Mouse (Mus musculus): ENCODE measurements around the gene Tmem246. TPM values are rescaled to one million over a fixed set of nuclear protein-coding genes. Genes with fewer than 3 reads are reported as not detected.

The Tmem246 gene
- total RNA-seq, 2 experiments from 2014 or later, result 2.1 to 3.0 TPM

DNA sequence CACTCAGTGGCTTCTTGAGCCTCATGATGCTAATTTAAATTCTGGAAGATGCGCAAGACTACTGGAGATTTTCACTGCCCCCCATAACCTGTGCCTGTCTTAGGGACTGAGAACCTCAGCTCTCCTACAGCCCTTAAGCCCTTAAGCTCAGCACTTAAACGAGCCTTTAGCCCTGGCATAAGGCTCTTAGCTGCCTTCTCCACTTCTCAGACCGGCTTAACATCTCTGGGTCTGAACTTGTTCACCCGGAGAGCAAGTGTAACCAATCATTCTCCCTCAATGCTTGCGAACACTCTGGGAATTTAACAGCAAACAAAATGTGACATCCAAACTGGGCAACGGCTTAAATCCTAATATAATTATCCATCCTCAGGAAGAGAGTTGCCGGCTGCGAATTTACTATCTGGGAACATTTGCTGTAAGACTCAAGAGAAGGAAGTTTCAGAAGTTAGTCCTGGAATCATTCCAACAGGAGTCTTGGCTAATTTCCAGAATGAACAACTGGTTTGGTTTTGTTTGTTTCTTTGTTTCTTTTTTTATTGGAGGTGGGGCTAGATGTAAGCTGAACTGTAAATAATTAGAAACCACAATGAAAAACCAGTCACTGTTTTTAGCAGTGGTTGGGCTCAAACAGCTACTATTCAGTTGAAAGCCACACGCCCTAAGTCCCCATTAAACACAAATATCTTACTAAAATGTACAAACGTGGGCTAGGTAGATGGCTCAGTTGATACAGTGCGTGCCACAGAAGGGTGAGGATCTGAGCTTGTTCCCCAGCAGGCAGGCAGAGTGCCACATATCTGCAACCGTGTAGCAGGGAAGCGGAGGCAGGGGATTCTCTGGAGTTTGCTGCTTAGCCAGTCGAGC is 13.5 kb downstream of the Tmem246 start:
- ATAC-seq (replicated peaks; ENCODE audit: low FRiP score, low TSS enrichment, poor library complexity, severe bottlenecking), result no peak

DNA sequence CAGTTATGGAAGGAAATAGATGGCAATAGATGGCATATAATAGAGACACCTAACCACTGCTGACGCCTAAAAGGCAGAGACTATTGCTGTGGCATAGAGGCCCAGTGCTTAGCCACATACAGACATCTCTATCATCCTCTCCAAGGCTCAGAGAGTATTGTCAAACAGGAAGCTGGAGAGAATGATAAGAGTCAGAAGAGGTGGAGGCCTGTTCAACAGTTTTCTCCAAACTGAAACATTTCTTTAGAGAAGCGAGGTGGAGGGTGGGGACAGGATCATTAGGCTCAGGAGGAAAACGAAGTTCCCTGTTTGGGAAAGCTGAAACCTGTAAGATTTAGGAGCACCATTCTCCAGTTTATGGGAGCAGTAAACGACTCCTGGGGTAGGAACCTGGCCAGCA is 16.4 kb downstream of the Tmem246 start:
- peak; percentile 96 for ATAC-seq (replicated peaks; ENCODE audit: low FRiP score, low TSS enrichment, poor library complexity, severe bottlenecking)

DNA sequence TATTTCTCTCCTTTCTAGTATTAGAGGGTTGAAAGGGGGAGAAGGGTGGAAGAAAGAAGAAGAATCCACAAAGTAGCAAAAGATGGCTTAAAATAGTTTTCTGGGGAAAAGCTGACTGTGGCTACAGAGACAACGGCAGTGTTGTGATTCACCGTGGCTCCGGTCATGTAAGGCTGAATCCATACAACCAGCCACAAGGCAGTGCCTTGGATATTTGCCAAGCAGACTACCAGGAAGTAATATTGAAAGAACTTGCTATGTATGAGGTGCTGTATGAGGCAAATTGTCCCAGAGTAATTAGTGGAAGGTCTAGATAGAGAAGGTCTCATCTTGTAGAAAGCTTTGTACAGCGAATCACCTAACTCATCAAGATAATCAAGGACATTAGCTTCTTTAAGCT is 25.5 kb downstream of the Tmem246 start:
- no peak for ATAC-seq (replicated peaks; ENCODE audit: low FRiP score, low TSS enrichment, poor library complexity, severe bottlenecking)

DNA sequence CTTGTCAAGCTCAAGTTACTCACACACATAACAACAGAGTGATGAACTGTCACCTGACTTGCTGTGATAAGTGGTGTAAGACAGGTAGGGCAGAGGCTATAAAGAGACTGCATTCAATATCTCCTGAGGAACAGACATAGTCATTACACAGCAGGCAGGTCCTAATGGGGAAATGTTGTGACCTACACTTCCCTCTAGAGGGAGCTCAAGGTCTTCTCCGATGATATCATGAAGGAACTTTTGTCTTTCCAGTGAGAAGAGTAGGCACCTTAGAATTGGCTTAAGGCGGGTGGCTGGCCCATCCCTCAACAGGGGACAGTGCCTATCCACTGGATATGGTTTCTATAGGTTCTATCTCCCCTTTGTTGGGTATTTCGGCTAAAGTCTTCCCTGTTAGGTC is 30.1 kb downstream of the Tmem246 start:
- ATAC-seq (replicated peaks; ENCODE audit: low FRiP score, low TSS enrichment, poor library complexity, severe bottlenecking), result peak; percentile 100

DNA sequence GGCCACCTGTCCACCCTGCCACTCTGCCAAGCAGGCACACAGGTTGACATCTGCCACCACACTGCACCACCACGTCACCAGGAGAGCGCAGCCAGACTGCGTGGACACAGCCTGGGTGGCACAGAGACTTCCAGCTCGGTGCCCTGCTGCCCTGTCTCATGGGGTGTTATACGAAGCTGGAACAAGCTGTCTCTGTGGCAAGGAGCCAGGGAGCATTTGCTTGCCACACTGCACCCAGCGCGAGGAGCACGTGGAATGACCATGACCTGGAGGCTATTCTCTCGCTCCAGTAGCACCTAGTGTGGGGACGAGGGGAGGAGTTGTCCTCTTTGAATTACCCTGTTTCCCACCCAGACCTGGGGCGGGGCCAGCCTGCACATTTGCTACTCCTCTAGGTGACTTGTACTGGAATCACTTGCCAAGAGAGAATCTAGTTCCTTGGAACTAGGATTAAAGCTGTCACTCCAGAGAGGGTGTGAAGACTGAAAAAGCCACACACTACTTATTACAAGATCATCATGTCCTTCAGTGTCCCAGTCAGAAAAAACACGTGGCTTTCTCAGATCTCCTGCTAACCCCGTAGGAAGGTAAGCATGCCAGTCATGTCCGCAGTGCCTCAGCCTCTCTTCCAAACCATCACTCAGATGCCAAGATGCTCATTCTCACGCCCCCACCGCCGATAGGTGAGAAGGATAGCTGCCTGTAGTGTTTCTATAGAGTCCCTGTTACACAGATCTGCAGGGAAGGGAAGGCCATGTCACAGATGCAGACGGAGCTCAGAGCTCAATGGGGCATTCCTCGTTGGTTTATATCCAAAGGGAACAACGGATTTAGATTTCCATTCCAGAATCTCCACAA is 37.5 kb downstream of the Tmem246 start:
- no peak for ATAC-seq (replicated peaks; ENCODE audit: low FRiP score, low TSS enrichment, poor library complexity, severe bottlenecking)

DNA sequence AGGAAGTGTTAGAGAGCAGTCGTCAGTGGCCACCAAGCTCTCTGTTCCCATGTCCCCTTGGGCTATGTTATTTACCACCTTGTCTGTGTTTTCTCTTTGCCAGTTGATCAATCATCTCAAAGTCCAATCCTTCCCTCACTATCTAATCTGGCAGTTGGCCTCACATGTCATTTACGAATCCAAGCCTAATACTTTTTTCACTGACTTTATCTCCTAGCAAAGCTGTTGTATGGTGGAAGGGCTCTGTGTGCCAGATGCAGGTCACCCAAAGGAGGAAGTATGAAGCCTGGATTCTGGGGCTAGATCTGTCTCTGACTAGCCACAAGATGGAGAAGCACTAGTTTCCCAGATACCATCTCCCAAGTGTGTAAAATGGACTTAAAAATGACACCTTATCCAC is 39.5 kb downstream of the Tmem246 start:
- no peak for ATAC-seq (replicated peaks; ENCODE audit: low FRiP score, low TSS enrichment, poor library complexity, severe bottlenecking)

DNA sequence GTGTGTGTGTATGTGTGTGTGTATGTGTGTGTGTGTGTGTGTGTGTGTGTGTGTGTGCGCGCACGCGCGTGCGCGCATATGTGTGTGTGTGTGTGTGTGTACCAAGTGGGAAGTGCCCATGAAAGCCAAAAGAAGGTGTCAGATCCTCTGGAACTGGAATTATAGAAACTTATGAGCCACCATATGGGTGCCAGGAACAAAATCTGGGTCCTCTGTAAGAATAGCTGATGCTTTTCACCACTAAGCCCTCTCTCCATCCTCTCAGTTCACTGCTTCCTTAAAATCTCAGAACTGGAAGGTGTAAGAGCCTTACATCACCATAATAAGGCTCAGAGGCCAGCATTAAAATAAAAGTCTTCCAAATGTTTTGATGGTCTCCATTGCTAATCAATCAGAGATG is 40.3 kb downstream of the Tmem246 start:
- no peak for ATAC-seq (replicated peaks; ENCODE audit: low FRiP score, low TSS enrichment, poor library complexity, severe bottlenecking)

DNA sequence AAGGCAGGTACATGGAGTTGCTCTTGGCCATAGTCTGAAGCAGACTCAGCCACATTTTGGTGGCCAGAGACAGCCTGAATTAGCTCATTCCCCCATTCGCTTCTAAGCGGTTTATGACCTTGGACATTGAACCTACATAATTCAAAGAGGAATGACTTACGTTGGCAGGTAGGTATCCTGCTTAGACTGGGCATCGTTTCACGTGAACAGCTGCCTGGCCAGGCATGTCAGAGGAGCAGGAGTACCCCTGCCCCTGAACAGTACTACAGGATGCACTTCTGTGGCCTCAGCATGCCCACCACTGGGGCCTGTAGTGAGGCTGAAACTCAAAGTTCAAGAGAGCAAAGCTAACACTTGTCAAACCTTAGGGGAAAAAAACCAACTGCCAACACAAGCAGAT is 44.3 kb downstream of the Tmem246 start:
- no peak for ATAC-seq (replicated peaks; ENCODE audit: low FRiP score, low TSS enrichment, poor library complexity, severe bottlenecking)

DNA sequence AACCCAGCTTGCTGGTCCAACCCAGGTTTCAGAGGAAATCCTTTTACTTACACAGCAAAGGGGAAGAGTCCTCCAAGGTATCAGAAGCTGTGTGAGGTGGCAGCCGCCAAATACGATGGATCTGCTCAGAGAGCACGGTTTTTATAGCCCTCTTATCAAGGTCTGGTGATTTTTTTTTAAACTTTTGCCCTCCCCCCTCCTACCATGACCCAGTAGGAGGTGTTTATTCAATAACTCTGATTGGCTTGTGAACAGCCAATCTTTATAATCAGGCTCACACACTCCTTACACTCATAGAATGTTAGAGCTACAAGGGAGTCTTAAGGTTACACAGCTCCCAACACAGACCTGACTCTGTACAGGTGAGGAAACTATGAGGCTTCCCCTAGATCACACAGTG is 48.3 kb downstream of the Tmem246 start, which contains the start of gene Aldob:
Aldob (minus strand) TSS at position 164 of the 400 bp plus-strand sequence.
- no peak for ATAC-seq (replicated peaks; ENCODE audit: low FRiP score, low TSS enrichment, poor library complexity, severe bottlenecking)

DNA sequence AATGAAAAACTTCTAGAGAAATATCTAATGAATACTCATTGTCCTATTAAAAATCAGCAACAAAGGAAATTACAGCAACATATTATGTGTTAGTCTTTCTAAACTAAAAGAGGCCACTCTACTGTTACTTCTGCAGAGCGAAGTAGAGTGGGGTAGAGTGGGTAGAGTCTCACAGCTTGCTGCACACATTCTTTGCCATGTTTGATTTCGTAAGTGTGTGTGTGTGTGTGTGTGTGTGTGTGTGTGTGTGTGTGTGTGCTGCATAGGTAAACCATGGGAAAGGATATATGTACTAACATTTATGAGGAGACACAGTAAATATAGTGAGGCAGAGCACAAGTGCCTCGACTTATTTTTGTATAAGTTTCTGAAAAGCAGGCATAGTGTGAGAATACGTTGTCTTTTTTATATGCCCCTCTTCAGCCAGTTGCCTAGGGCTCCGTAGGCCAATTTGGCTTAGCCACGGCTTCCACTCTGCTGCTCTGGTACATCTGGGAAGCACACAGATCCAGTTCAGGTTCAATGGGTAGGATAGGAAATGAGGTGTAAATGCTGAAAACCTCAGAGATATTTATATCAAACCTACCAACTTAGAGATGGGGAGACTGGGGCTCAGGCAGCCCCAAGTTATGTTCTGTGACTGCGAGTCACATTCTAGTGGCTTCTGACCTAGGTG is 50.0 kb downstream of the Tmem246 start:
- ATAC-seq (replicated peaks; ENCODE audit: low FRiP score, low TSS enrichment, poor library complexity, severe bottlenecking), result no peak

DNA sequence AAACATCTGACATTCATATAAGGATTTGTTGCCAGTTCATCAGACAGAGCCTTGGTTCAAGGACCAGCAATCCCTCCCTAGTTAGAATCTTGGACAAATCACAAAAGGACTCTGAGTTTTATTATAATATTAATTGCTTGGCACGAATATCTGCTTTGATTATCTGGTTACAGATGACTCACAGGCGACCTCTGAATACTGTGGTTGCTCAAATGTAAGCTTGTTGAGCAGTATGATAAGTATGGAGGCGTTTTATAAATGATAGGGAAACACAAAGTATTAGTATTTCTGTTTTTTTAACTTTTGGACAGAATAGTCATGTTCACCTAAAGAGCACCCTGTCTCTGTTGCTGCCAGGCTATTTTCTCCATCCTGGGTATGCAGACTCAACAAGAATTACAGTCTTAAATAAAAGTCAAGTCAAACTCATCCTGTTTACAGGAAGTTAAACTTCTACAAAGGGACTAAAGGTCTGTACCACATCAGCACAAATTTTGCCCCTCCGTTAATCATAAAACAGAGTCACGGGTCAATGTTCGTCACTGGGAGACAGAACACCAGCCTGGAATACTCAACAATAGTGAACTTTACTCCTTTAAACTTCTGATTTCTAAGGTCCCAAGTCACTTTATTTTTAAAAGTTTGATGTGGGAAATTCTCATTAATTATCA is 50.7 kb downstream of the Tmem246 start:
- ATAC-seq (replicated peaks; ENCODE audit: low FRiP score, low TSS enrichment, poor library complexity, severe bottlenecking), result no peak

DNA sequence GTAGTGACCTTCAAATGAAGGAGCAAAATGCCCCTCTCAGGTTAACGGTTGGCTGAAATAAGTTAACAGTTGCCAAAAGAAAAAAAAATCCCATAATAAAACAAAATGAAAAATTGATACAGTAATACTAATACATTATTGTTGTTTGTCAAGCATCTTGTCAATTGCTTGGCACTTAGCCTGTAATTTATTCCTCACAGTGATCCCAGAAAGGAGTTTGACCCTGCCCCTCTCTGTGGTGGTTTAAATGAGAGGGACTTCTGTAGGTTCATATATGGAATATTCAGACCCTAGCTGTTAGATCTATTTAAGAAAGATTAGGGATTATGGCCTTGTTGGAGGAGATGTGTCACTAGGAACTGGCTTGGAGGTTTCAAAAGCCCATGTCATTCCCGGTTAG is 51.6 kb downstream of the Tmem246 start:
- ATAC-seq (replicated peaks; ENCODE audit: low FRiP score, low TSS enrichment, poor library complexity, severe bottlenecking), result no peak

DNA sequence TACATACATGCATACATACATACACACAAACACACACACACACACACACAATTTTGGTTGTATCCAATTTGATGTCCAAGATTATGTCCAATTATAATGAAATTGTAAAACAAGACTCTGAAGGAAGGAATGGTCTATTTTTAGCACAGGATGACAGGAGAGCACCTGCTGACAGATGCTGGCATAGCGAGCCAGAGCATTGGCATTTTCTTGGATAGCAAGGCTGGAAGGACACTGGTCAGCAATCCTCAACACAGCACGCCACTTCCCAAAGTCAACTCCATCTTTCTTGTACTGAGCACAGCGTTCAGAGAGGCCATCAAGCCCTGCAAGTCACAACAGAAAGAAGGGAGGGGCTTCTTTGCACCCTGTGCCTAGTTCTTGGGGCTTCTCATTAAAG is 56.7 kb downstream of the Tmem246 start:
- ATAC-seq (replicated peaks; ENCODE audit: low FRiP score, low TSS enrichment, poor library complexity, severe bottlenecking), result no peak

DNA sequence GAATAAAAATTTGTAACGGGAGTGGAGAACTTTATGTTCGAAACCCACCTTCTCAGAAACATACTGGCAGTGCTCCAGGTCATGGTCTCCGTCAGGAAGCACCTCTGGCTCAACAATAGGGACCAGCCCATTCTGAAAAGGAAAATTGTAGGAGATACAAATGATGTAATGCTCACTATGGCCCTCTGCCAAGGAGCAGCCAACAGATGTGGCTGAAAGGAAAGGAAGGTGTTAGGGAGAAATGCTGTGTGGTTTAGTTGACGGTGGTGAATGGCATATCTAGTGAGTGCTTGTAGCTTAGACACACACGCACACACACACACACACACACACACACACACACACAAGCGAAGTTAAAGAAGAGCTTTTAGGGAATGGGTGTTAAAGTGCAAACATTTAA is 58.0 kb downstream of the Tmem246 start:
- ATAC-seq (replicated peaks; ENCODE audit: low FRiP score, low TSS enrichment, poor library complexity, severe bottlenecking), result no peak

DNA sequence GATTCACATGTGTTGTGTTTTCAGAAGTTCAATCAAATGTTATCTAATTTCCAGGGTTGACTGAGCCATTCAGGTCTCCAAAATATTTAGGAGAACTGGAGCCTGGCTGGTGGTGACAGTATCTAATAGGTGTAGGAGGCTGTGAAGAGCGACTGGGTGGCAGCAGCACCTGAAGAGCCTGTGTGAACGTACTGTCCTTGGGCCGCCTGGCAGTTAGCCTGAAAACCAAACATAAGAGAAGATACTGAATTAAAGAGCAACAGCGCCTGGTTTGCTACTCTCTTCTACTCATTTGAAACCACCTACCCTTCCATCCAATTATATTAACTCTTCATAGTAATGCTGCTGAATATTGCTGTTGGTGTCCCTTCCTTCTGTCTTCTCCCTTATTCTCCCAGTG is 61.0 kb downstream of the Tmem246 start:
- no peak for ATAC-seq (replicated peaks; ENCODE audit: low FRiP score, low TSS enrichment, poor library complexity, severe bottlenecking)

DNA sequence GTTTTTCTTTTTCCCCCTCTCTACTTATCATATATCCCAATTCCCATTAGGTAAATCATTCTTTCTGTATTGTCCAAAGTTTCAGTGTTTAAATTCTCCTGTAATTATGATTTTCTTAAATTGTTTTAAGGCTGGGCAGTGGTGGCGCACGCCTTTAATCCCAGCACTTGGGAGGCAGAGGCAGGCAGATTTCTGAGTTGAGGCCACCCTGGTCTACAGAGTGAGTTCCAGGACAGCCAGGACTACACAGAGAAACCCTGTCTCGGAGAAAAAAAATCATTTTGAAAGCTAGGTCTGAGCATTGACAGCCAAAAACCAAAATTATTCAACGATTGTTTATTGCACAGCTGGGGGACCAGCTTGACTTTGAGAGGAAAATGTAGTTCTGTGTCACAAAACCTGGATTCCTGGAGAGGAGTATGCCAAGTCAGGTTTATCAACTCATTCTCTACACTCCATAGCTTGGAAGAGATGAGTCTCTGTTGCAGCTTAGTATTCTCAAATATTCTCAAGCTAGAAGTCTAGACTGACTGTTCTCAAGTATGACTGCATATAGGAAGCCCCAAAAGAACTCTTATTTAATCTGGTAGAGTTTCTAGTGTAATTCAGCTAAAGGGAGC is 61.9 kb downstream of the Tmem246 start:
- no peak for ATAC-seq (replicated peaks; ENCODE audit: low FRiP score, low TSS enrichment, poor library complexity, severe bottlenecking)

DNA sequence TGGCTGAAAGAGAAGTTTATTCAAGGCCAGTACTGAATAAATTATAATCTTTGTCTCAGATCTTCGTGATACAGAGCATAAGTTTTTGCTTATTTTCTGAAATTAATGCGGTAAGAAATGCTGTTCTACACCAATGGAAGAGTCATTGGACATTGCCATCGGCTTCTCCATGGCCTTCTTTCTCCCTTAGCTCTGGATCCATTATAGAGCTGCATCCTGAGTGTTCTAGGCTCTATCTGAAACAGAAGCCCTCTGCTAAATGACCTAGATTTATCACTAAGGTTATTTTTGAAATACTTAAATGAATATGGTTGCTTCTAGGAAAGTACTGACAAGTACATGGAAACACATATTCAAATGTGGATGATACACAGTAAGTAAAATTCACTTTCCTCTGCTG is 62.6 kb downstream of the Tmem246 start:
- ATAC-seq (replicated peaks; ENCODE audit: low FRiP score, low TSS enrichment, poor library complexity, severe bottlenecking), result no peak
